Mouse (Mus musculus) induced T-regulatory cell, adult 2 months (primary cell): ENCODE measurements around the gene Nectin3.
"Not testable (repeated sequence)": the region's sequence is repeated elsewhere in the genome, so short reads cannot be mapped to it uniquely, and the experiment has no call there.

Experiments used
- DNase-seq: peaks from one replicate; pipeline ENCODE4 v3.0.0-alpha.2; 2012; ENCODE audit warnings: low read depth

Nectin3 gene

DNA sequence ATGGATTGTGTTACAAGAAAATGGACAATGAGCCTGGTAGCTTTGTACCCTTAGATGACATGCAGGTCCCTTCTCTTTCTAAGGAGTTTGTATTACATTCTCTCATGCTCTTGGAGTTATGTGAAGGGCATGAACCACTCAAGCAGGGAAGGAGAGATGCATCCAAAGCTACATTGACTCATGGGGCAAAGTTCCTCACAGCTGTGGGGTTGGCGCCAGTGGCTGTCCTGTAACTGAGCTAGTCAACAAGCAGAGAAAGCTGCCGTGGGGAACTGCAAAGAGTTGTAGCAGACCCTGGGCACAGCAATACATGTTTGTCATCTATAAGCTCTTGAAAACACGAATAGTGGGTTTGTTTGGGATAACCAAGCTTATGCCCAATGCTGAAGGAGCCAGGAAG is 82.1 kb downstream of the Nectin3 start:
- no peak for DNase-seq

DNA sequence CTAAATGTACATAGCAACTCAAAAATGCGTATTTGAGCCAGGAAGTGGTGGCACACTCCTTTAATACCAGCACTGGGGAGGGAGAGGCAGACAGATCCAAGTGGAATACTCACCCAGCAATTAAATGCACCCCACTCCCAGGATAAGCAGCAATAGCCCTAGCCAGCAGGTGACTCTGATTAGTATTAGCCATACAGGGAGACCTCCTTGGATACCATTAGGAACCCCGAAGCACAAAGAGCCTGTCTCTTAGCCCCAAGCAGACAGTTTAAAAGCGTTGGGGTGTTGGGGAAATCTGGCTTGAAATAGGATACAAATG is 87.6 kb downstream of the Nectin3 start:
- DNase-seq = no peak

DNA sequence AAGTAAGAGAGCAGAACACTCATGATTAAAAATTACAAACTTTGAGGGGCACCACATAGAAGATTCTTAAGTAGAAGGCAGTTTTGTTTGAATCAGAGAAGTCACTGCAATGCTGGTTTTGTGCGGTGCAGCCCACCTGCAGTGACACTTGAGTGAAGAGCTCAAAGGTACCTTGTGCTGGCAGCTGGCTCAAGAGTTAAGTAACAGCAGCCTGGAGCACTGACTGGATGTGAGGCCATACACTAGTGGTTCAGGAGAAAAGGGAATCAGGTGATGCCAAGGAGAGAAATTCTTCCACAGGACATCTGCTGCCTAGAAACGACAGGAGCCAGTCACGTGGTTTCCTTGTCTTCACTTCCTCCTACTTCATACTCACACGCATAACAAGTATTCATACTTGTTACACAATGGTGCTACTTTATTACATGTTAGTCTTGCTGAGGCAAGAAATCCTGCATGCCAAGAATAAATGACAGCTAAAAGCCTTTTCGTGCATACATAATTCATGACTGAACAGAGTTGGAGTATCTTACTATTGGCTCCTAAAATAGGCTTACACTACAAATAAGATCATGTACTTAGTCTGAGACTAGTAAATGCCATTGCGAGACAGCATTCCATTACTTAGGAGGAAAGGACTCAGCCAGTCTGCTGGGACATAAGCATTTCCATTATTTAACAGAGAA is 88.1 kb downstream of the Nectin3 start:
- no peak for DNase-seq

DNA sequence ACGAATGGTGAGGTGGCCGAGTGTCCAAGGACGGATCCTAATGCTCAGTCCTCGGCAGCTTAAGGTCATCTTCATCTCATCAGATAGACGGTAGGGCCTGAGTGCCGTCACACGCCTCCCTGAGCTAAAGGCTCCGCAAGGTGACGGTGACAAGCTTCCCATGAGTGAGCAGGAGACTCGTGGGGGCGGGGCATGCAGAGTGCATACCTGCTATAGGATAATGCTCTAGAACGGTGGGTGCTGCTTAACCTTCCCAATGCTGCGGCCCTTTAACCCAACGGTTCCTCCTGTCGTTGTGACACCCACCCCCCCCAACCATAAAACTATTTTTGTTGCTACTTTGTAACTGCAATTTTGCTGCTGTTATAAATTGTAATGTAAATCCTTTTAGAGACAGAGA is 90.3 kb downstream of the Nectin3 start:
- no peak for DNase-seq

DNA sequence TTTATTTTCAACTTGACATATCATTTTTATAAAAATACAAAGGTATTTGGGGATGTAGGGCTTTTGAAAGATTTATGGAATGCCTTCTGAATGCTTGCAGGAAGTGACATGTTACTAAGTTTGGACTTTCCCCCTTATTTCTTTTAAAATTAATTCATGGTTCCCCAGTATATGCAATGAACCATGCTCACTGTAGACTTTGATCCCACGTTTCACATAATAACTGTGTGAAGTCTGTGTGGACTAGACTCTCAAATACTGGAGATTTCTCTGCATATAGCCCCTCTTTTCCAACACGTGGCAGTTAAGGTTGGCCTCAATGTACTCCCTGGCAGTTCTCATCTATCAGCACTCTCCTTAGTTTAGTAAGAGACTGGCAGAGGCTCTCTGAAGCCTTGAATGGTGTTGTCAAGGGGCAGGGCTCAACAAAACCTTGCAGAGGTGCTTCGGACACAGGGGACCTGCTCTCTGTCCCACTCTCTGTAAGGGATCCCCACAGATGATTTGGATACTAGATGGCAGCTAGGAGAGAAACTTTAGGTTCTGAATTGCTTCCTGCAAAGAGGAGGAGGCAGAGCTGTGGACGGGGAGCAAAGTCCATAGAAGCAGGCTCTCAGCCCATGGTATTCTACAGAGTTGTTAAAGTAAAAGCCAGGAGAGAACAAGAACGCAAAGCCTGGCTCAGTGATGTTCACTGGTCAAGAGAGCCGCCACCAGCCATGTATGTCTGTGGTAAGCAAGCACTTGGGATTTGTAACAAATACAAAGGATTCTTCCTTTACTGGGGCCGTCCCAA is 91.3 kb downstream of the Nectin3 start:
- DNase-seq = no peak

DNA sequence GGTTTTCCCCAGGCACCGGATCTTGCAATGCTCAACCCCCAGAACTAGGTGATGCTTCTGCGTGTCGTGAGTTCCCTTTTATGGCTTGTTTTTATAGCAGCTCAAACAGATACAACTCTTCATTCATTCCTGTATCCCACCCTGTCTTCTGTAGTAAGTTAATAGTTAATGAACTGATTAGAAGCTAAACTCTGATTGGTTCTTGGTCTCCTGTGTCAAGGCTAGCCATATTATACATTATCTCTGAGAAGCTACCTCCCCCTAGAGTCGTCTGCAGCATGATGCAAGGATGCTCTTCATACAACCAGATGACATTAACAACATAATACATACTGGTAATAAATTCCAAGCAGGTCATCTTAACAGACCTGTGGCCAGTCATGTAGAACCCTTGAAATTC is 100.4 kb downstream of the Nectin3 start:
- no peak for DNase-seq

DNA sequence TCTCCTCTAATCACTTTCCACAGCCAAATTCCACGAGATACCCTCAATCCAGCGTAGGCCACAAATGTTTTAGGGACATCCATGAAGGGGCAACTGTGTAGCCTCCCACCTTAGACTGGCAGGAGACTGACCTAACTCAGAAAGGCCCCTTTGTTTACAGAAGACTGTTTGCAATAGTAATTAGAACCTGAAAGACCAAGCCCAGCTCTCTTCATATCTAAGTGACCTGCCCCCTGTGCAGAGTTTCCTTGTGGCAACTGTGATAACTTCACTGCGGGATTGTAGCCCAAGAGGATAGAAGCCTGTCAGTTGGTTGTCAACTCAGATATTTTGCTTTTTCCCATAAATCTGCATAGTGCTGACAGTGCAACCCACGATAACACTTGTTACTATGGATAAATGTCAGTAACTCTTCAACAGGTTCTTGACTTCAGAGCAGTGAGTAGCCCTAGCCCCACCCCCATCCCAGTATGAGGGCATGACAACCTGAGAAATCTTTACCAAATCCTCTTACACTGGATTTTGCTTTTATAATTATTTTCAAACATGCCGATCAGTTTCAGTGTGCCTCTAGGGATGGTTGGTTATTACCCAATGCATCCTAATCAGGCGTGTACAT is 108.8 kb downstream of the Nectin3 start:
- no peak for DNase-seq

DNA sequence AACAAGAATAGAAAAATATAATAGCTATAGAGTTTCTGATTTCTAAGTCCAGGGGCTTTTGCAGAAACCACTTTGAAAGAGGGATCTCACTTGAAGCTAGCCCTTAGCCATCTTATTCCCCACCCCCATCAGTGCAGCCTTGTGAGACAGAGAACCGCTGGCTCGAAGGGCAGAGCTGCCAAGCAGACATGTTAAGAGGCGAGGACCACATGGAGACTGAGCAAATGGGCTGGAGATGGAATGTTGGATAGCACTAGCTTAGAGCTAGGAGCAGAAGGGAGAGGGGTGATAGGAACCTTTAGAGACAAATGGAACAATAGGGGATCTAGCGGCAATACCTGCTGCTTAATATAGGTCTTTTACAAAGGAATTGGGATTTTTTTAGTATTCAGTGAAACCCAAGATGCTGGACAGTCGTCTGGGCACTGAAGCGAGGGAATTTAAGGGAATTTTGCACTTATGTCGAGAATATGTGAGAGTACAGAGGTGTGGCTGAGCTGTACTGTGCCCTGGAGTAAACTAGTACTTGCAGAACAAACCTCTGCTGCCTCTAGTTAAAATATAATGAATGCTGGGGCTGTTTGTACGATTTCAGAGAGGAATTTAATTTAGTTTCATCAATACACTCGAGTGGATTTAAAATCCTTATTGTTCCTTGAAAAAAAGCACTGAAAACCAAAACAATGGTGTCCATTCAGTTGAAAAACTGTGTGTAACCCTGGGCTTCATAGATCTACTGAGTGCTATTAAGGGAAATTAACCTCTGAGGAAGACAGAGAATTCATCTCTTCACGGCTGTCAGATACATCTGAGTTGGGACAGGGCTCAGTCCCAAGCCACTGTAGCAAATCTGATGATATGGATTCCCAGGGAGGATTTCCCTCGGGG is 109.6 kb downstream of the Nectin3 start:
- DNase-seq = no peak

DNA sequence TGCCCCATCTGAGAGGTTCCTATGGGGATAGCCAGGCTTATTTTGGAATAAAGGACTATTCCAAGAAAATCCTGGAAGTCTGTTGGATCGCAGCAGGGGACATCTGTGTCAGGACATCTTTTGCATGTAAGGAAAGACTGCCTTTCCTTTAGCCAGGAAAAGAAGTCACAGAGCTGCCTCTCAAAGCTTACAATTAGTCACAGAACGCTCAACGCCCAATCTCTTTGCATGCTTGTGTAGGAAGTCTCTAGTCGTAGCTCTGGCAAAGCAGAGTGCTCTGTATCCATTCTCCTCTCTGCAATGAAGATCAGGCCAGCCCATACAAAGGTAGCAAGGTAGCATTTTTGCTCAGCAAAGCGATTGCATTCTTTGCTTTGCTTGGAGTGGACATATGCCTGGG is 114.0 kb downstream of the Nectin3 start:
- no peak for DNase-seq

DNA sequence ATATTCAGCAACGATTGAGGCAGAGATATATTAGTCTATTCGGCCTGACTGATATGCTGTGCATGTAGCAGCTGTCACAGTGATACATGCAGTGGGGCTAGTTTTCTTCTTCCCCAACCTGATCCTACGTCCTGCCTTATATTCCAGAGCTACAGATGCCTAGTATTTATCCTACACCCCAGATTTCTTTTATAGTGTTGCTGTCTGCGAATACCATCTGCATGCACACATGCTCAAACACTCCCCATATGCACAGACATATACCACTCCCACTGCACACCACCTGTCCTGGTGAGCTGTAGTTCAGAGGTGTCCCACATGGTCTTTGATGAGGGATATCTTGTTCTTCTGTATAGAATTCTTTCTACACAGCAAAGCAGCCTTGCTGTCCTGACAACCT is 115.0 kb downstream of the Nectin3 start:
- DNase-seq = no peak

DNA sequence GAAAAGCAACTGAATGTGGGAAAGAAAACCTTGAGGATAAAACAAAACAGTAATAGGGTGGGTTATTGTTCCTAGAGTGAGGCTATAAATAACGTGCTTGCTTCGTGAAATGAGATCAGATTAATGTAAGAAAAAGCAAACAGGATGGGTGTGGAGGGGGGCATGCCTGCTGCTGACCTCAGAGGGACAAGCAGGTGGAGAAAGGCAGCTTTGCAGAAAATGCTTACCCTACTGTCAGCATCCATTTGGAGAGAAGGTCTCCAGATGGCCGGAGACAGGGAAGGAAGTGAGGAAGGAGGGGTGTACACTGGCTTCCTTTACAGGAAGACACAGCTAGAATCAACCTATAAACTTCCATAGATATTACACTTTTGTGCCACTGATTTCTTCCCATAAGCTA is 121.8 kb downstream of the Nectin3 start:
- no peak for DNase-seq

DNA sequence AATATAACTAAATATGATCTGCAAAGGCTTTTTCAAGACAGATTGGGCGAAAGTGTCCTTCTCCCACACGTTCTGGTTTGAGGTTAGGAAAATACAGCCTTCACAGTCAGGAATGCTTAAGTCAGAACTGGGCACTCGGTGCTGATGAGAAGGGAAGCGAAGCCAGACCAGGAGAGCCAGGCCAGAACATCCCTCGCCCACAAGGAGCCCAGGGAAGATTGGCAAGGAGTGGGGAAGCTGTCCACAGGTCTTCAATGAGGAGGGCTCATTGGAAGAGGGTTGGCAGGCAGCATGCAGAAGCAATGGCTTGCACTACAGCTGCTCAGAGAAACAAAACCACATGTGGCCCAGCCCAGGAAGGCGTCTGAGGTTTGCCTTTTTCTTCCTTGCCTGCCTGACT is 136.3 kb downstream of the Nectin3 start:
- no peak for DNase-seq

DNA sequence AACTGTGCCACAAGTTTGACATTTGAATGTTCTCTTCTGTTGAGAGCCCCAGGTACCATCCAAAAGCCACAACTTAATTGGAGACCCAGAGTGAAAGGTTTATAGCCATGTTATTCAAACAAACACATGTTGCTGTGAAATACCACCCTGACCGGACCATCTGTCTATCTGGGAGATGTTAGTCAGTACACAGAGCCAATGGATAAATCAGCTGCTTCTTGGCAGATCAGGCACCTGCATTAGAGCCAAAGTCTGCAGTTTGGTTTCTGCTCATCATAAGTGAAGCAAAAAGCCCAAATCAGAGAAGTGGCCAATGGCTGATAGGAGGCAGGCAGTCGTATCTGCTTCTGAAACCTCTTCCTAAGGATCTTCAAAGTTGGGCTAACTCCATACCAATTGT is 140.7 kb downstream of the Nectin3 start:
- DNase-seq = not testable (repeated sequence)

DNA sequence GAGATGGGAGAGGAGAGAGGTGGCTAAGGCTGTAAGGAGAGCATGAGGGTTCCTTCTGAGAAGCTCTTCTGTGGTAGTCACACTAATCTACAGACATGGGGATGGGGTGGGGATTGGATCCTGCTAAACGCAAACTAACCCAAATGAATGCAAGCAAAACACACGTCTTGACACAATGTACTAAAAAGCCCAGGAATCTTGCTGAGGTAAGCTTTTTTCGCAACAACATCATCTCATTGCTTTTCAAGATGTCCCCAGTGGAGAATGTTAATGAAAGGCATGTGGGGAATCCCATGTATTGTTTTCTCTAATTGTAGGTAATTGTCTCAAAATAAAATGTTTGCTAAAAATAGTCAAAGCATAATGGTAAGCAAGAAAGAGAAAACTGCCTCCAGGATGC is 141.7 kb downstream of the Nectin3 start:
- DNase-seq = no peak
